ENCODE assay signal across 26 mouse cellular contexts in the genomic region with DNA sequence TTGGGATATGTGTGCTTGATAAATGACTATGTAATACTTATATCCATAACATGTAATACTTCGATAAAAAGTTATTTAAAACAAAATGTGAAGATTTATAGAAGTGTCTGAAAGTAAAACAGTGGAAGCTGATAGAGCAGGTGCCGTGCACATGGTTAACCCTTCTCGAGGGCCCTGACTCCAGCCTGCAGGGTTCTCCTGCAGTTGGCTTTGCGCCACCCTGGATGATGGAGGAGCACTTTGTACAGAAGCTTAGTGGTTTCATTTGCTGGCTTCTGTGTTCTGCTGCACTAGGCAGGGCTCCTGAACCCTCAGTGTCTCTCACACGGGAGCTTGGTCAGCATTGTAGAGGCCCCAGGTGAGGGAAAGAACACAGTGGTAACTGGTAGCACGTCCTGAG. TPM values are rescaled to one million over a fixed set of nuclear protein-coding genes. Genes with fewer than 3 reads are reported as not detected.
DNase-seq lines count a peak whose midpoint lies in the region; ATAC-seq and TF ChIP-seq lines count a peak whose summit lies in the region.
"Had no signal": no experiment of that assay in that cellular context is flagged by ENCODE, and none has a peak within 500 bp of the region (broad histone marks: within the 10 kb centered on the region; RNA-seq: fewer than 3 reads in every experiment).

No protein-coding gene starts in this region.

- H3K9me3 ChIP-seq in heart, embryonic 12.5 days (replicated peaks), result no peaks in the 10 kb centered on the region
- H3K9me3 ChIP-seq in hindbrain, postnatal 0 days (ENCODE audit: low read length), result no peaks in the 10 kb centered on the region
- H3K9me3 ChIP-seq: embryonic facial prominence, embryonic 10.5 days; embryonic facial prominence, embryonic 15.5 days; heart, embryonic 15.5 days; liver, embryonic 12.5 days; stomach, embryonic 15.5 days had no signal

- no peak for ATAC-seq in heart, embryonic 12.5 days (ENCODE audit: insufficient number of reproducible peaks, low FRiP score)
- ATAC-seq in hindbrain, postnatal 0 days, result no peak
- ATAC-seq: activated CD4-positive, CD25-positive, alpha-beta regulatory T cell, adult 4 months; intestine, postnatal 0 days; liver, embryonic 12.5 days; liver, postnatal 0 days had no signal

- no peaks in the 10 kb centered on the region for H3K36me3 ChIP-seq in heart, embryonic 12.5 days
- no peaks in the 10 kb centered on the region for H3K36me3 ChIP-seq in hindbrain, postnatal 0 days (ENCODE audit: insufficient read depth, low read length)
- H3K36me3 ChIP-seq: embryonic facial prominence, embryonic 10.5 days; embryonic facial prominence, embryonic 15.5 days; heart, embryonic 15.5 days; liver, embryonic 12.5 days; stomach, embryonic 15.5 days had no signal

- H3K27ac ChIP-seq in heart, embryonic 12.5 days (ENCODE audit: poor library complexity, severe bottlenecking), result no peak overlapping the region
- peak overlapping the region; percentile 33; the same call in 1 of the 2 replicates for H3K27ac ChIP-seq in hindbrain, postnatal 0 days
- H3K27ac ChIP-seq: embryonic facial prominence, embryonic 10.5 days; gastrocnemius, adult 2 months; left cerebral cortex, adult 2 months; liver, embryonic 12.5 days; stomach, embryonic 15.5 days had no signal

- no peak overlapping the region for H3K4me3 ChIP-seq in heart, embryonic 12.5 days
- no peak overlapping the region for H3K4me3 ChIP-seq in hindbrain, postnatal 0 days (ENCODE audit: low read length)
- H3K4me3 ChIP-seq: embryonic facial prominence, embryonic 10.5 days; embryonic facial prominence, embryonic 15.5 days; gastrocnemius, adult 2 months; heart, embryonic 15.5 days; left cerebral cortex, adult 2 months; liver, embryonic 12.5 days; myocyte; stomach, embryonic 15.5 days had no signal

- H3K4me1 ChIP-seq in heart, embryonic 12.5 days (replicated peaks), result peaks cover 5% of the 10 kb centered on the region; the same call in 1 of the 2 replicates
- H3K4me1 ChIP-seq in hindbrain, postnatal 0 days (ENCODE audit: insufficient read depth, low read length), result peaks cover 5% of the 10 kb centered on the region; the same call in 1 of the 2 replicates
- H3K4me1 ChIP-seq: stomach, embryonic 15.5 days had no signal

- WGBS in heart, embryonic 12.5 days, result 79% methylated on average over 6 of the region's 6 CpGs
- 64% methylated on average over 6 of the region's 6 CpGs for WGBS in hindbrain, postnatal 0 days

- intact Hi-C loops in left cerebral cortex, postnatal 4 days (cut with DNase I), result loop anchor here (10.0 kb wide), 1 partner anchor 149 kb away; no protein-coding TSS in a partner anchor

- H3K27me3 ChIP-seq in heart, embryonic 12.5 days (replicated peaks), result no peaks in the 10 kb centered on the region
- no peaks in the 10 kb centered on the region for H3K27me3 ChIP-seq in hindbrain, postnatal 0 days (ENCODE audit: insufficient read depth, low read length)
- H3K27me3 ChIP-seq: embryonic facial prominence, embryonic 15.5 days; heart, embryonic 15.5 days; liver, embryonic 12.5 days; stomach, embryonic 15.5 days had no signal

- H3K9ac ChIP-seq in heart, embryonic 12.5 days, result no peak overlapping the region
- H3K9ac ChIP-seq in hindbrain, postnatal 0 days (replicated peaks; ENCODE audit: low read length), result no peak overlapping the region
- H3K9ac ChIP-seq: embryonic facial prominence, embryonic 15.5 days; heart, embryonic 15.5 days; liver, embryonic 12.5 days; liver, postnatal 0 days; stomach, embryonic 15.5 days had no signal

- DNase-seq in heart, adult 11 months, result peak; percentile 75
- peak; percentile 18 for DNase-seq in left cerebral cortex, postnatal 4 days
- DNase-seq in left cerebral cortex, adult 8-10 months (ENCODE audit: low spot score in 2 of 2), result no peak
- DNase-seq in hindbrain, postnatal 0 days (ENCODE audit: low spot score), result no peak
- no peak for DNase-seq in kidney, adult 18-20 months
- DNase-seq: adrenal gland, adult 2 months; adrenal gland, postnatal 36 days; B cell, adult 2 months; cerebellum, adult 2 months; cerebellum, postnatal 25 days; gastrocnemius, adult 2 months; kidney, postnatal 14 days; liver, postnatal 0 days; lung, postnatal 36 days; right cerebral cortex, postnatal 25 days had no signal

- no peak overlapping the region for H3K4me2 ChIP-seq in heart, embryonic 12.5 days
- no peak overlapping the region for H3K4me2 ChIP-seq in hindbrain, postnatal 0 days (ENCODE audit: low read depth, low read length)
- H3K4me2 ChIP-seq: embryonic facial prominence, embryonic 15.5 days; heart, embryonic 15.5 days; liver, embryonic 12.5 days; midbrain, embryonic 11.5 days; stomach, embryonic 15.5 days had no signal

- no peak for TF ChIP-seq CTCF in hindbrain, postnatal 0 days (IDR thresholded peaks at IDR 0.05; ENCODE audit: low read depth)

RNA-seq across cellular contexts. Expression of gene Gm10260, which starts 4.3 kb away (rescaled TPM):
- polyA plus RNA-seq in heart, embryonic 12.5 days (2016; fragmentation: Nextera tagmentation; extraction: Ambion mirVana), result 0.64 and 2.3 TPM in 2 replicates
- 100 to 1,000 TPM; 149 to 157 TPM for total RNA-seq in left cerebral cortex, postnatal 4 days (2021)
- total RNA-seq in left cerebral cortex, adult 8-10 months (2022), result 10 to 100 TPM; 65.4 to 98.8 (median 81.4) TPM
- 170 and 196 TPM in 2 replicates for total RNA-seq in hindbrain, postnatal 0 days (2014; rRNA removed)
- polyA plus RNA-seq in hindbrain, postnatal 0 days (2015; fragmentation: Nextera tagmentation; extraction: Ambion mirVana), result 4.0 TPM in 2 replicates

Comparison
In these comparisons a context has a peak if more than half of its experiments do, and no peak if none do; other contexts are left out.
1. DNase-seq: peak in heart, adult 11 months (single experiment) and left cerebral cortex, postnatal 4 days (single experiment); none in left cerebral cortex, adult 8-10 months (0 of 2), hindbrain, postnatal 0 days (single experiment) and kidney, adult 18-20 months (single experiment).